8 mouse cellular contexts compared by ENCODE assay signal in the genomic region with DNA sequence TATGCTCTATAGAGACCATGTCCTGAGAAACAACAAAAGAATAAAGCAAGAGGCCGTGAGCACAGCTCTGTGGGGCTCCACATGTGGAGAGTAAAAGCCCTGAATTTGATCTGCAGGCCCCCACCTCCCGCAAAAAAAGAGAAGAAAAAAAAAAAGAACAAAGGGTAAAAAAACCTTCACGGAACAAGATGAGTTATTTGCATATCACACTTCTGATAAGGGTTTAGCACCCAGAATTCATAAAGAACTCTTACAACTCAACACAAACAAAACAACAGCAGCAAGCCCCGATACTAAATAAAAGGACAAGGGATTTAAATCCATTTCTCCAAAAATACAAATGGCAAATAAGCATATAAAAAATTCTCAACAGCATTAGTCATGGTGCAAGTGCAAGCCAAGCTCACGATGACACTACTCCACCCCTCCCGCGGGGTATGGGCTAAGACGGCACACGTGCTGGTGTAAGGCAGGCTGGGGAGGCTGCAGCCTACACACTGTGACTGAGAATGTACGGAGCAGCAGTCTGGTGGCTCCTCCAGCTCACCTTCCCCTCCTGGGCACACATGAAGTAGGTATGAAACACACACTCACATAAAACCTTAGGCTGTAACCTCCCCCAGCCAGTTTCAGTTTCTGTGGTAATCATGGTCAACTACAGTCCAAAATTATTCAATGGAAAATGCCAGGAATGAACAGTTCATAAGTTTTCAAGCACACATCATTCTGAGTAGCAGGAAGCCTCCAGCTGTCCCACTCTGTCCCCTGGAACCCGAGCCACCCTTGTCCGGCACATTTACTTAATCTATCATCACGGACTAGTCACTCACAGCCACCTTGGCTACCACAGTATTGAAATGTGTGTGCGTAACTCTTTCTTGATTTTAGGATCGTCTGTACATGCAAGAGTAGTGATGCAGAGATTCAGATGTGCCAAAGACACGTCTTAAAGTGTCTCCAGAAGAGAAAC. TPM values are rescaled to one million over a fixed set of nuclear protein-coding genes. Genes with fewer than 3 reads are reported as not detected.
DNase-seq lines count a peak whose midpoint lies in the region; ATAC-seq and TF ChIP-seq lines count a peak whose summit lies in the region.

No protein-coding gene starts in this region.

- H3K4me1 ChIP-seq in spleen, adult 2 months (ENCODE audit: control insufficient read depth, insufficient read depth, insufficient read length), result peaks cover 3% of the 10 kb centered on the region; the same call in 1 of the 2 replicates
- H3K4me1 ChIP-seq in heart, embryonic 11.5 days (ENCODE audit: control insufficient read depth, insufficient read depth, low read length), result peaks cover 41% of the 10 kb centered on the region
- H3K4me1 ChIP-seq in lung, postnatal 0 days (ENCODE audit: insufficient read depth, low read depth, low read length), result peaks cover 21% of the 10 kb centered on the region; the same call in 1 of the 2 replicates

- WGBS in spleen, adult 2 months, result 65% methylated on average over 16 of the region's 16 CpGs
- 61% methylated on average over 16 of the region's 16 CpGs for WGBS in heart, embryonic 11.5 days (ENCODE audit: insufficient replicate concordance)
- 35% methylated on average over 16 of the region's 16 CpGs for WGBS in lung, postnatal 0 days

- H3K9me3 ChIP-seq in heart, embryonic 11.5 days (replicated peaks; ENCODE audit: control insufficient read depth, low read length), result no peaks in the 10 kb centered on the region
- H3K9me3 ChIP-seq in lung, postnatal 0 days (ENCODE audit: low read length), result no peaks in the 10 kb centered on the region

- H3K27me3 ChIP-seq in spleen, adult 2 months (ENCODE audit: control insufficient read depth, insufficient read depth, low read length), result no peaks in the 10 kb centered on the region
- H3K27me3 ChIP-seq in heart, embryonic 11.5 days (ENCODE audit: control insufficient read depth, insufficient read depth, low read length), result no peaks in the 10 kb centered on the region
- no peaks in the 10 kb centered on the region for H3K27me3 ChIP-seq in lung, postnatal 0 days (replicated peaks; ENCODE audit: insufficient read depth, low read length)

- H3K4me2 ChIP-seq in heart, embryonic 11.5 days, result peak overlapping the region; percentile 27; the same call in 1 of the 2 replicates
- peak overlapping the region; percentile 27; the same call in 1 of the 2 replicates for H3K4me2 ChIP-seq in lung, postnatal 0 days (replicated peaks; ENCODE audit: low read depth, low read length)

- peak overlapping the region; percentile 44; the same call in 1 of the 2 replicates for H3K27ac ChIP-seq in spleen, adult 2 months (ENCODE audit: insufficient read depth, low read length)
- H3K27ac ChIP-seq in heart, embryonic 11.5 days (ENCODE audit: low read depth, low read length), result no peak overlapping the region
- H3K27ac ChIP-seq in lung, postnatal 0 days (ENCODE audit: low read length), result peak overlapping the region; percentile 68

- ATAC-seq in heart, embryonic 11.5 days (replicated peaks; ENCODE audit: insufficient number of reproducible peaks, low FRiP score, low TSS enrichment), result 0 out of 2 replicates have a peak, but pooled peaks have one; percentile 37
- peak; percentile 69 for ATAC-seq in lung, postnatal 0 days

- 0 out of 2 replicates have a peak overlapping the region, but pooled peaks have one; percentile 10 for H3K9ac ChIP-seq in heart, embryonic 11.5 days (ENCODE audit: low read depth, low read length)
- no peak overlapping the region for H3K9ac ChIP-seq in lung, postnatal 0 days (replicated peaks; ENCODE audit: low read depth)

- peak; percentile 53 to 60 for DNase-seq in frontal cortex, postnatal 36 days (ENCODE audit: low spot score in 2 of 2)
- DNase-seq in frontal cortex, postnatal 14 days (ENCODE audit: low spot score in 2 of 2), result no peak
- DNase-seq in spleen, adult 2 months (ENCODE audit: low read depth in 1 of 2, low spot score in 2 of 2), result no peak
- no peak for DNase-seq in spleen, adult 12 weeks (ENCODE audit: low spot score)
- peak; percentile 91 for DNase-seq in lung, postnatal 0 days (ENCODE audit: low spot score)
- no peak for DNase-seq in layer of hippocampus, adult 8-10 months (ENCODE audit: low spot score in 2 of 2)
- no peak for DNase-seq in embryo, embryonic 11 days

- TF ChIP-seq EP300 in lung, postnatal 0 days (IDR thresholded peaks at IDR 0.05), result peak; percentile 76

- no peak for TF ChIP-seq POLR2A in spleen, adult 2 months (IDR thresholded peaks at IDR 0.05; ENCODE audit: low read depth, low read length)

- no peak for TF ChIP-seq CTCF in spleen, adult 2 months (IDR thresholded peaks at IDR 0.05; ENCODE audit: extremely low read depth, insufficient read depth, insufficient read length, insufficient replicate concordance)
- no peak for TF ChIP-seq CTCF in lung, postnatal 0 days (IDR thresholded peaks at IDR 0.05)

- H3K36me3 ChIP-seq in spleen, adult 2 months (ENCODE audit: control insufficient read depth, insufficient read depth, low read length), result peaks cover 21% of the 10 kb centered on the region
- H3K36me3 ChIP-seq in heart, embryonic 11.5 days (ENCODE audit: control insufficient read depth, insufficient read depth, low read length), result peaks cover 35% of the 10 kb centered on the region
- peaks cover 4% of the 10 kb centered on the region; the same call in 1 of the 2 replicates for H3K36me3 ChIP-seq in lung, postnatal 0 days (ENCODE audit: insufficient read depth, low read length)

- no peak overlapping the region for H3K4me3 ChIP-seq in spleen, adult 2 months (ENCODE audit: extremely low read depth, insufficient read depth, insufficient read length)
- H3K4me3 ChIP-seq in heart, embryonic 11.5 days (ENCODE audit: low read depth, low read length), result no peak overlapping the region
- H3K4me3 ChIP-seq in lung, postnatal 0 days (ENCODE audit: low read depth, low read length), result no peak overlapping the region

RNA-seq across cellular contexts. Expression of a gene that starts 10.3 kb away (rescaled TPM):
- 0.18 and 0.62 TPM in 2 replicates for polyA plus RNA-seq in spleen, adult 2 months (2012; rRNA removed)
- polyA plus RNA-seq in heart, embryonic 11.5 days (2014; fragmentation: Nextera tagmentation; extraction: Ambion mirVana), result 3,123 and 3,177 TPM in 2 replicates
- 77.2 and 87.2 TPM in 2 replicates for polyA plus RNA-seq in lung, postnatal 0 days (2015; fragmentation: Nextera tagmentation; extraction: Ambion mirVana)
- 1 to 10 TPM; 2.3 to 3.7 (median 2.9) TPM for total RNA-seq in layer of hippocampus, adult 8-10 months (2022)

RNA-seq across cellular contexts. Expression of a gene that starts 18.9 kb away (rescaled TPM):
- 257 and 263 TPM in 2 replicates for polyA plus RNA-seq in spleen, adult 2 months (2012; rRNA removed)
- polyA plus RNA-seq in heart, embryonic 11.5 days (2014; fragmentation: Nextera tagmentation; extraction: Ambion mirVana), result 286 and 325 TPM in 2 replicates
- polyA plus RNA-seq in lung, postnatal 0 days (2015; fragmentation: Nextera tagmentation; extraction: Ambion mirVana), result 196 and 224 TPM in 2 replicates
- 100 to 1,000 TPM; 432 to 530 (median 469) TPM for total RNA-seq in layer of hippocampus, adult 8-10 months (2022)

RNA-seq across cellular contexts. Expression of a gene that starts 19.8 kb away (rescaled TPM):
- 4.0 and 4.3 TPM in 2 replicates for polyA plus RNA-seq in spleen, adult 2 months (2012; rRNA removed)
- 0.03 and 0.08 TPM in 2 replicates for polyA plus RNA-seq in heart, embryonic 11.5 days (2014; fragmentation: Nextera tagmentation; extraction: Ambion mirVana)
- polyA plus RNA-seq in lung, postnatal 0 days (2015; fragmentation: Nextera tagmentation; extraction: Ambion mirVana), result 4.7 and 5.7 TPM in 2 replicates
- total RNA-seq in layer of hippocampus, adult 8-10 months (2022), result 1 to 10 TPM; 4.7 to 5.9 (median 5.6) TPM

RNA-seq across cellular contexts. Expression of a gene that starts 29.4 kb away (rescaled TPM):
- polyA plus RNA-seq in spleen, adult 2 months (2012; rRNA removed), result 42.1 and 44.3 TPM in 2 replicates
- 35.9 and 40.4 TPM in 2 replicates for polyA plus RNA-seq in heart, embryonic 11.5 days (2014; fragmentation: Nextera tagmentation; extraction: Ambion mirVana)
- 32.4 and 34.2 TPM in 2 replicates for polyA plus RNA-seq in lung, postnatal 0 days (2015; fragmentation: Nextera tagmentation; extraction: Ambion mirVana)
- 10 to 100 TPM; 17.6 to 27.0 (median 25.1) TPM for total RNA-seq in layer of hippocampus, adult 8-10 months (2022)

RNA-seq across cellular contexts. Expression of a gene that starts 53.3 kb away (rescaled TPM):
- 4.9 and 6.3 TPM in 2 replicates for polyA plus RNA-seq in spleen, adult 2 months (2012; rRNA removed)
- 7.4 and 8.7 TPM in 2 replicates for polyA plus RNA-seq in heart, embryonic 11.5 days (2014; fragmentation: Nextera tagmentation; extraction: Ambion mirVana)
- 17.7 and 18.8 TPM in 2 replicates for polyA plus RNA-seq in lung, postnatal 0 days (2015; fragmentation: Nextera tagmentation; extraction: Ambion mirVana)
- total RNA-seq in layer of hippocampus, adult 8-10 months (2022), result 1 to 10 TPM; 4.5 to 5.4 (median 4.9) TPM

Comparison
In these comparisons a context has a peak if more than half of its experiments do, and no peak if none do; other contexts are left out.
1. DNase-seq: peak in frontal cortex, postnatal 36 days (2 of 2) and lung, postnatal 0 days (single experiment); none in frontal cortex, postnatal 14 days (0 of 2), spleen, adult 2 months (0 of 2), spleen, adult 12 weeks (single experiment), layer of hippocampus, adult 8-10 months (0 of 2) and embryo, embryonic 11 days (single experiment).
2. RNA of a gene that starts 10.3 kb away (polyA plus RNA-seq): 3,123 to 3,177 TPM in heart, embryonic 11.5 days and 77.2 to 87.2 TPM in lung, postnatal 0 days; 0.18 to 0.62 TPM in spleen, adult 2 months; every median in the first group is over 10 times any median in the second.